Mouse (Mus musculus) brain, adult 2 months (tissue): ENCODE data around the gene Bcap31.
"Not testable (repeated sequence)": the region's sequence is repeated elsewhere in the genome, so short reads cannot be mapped to it uniquely, and the experiment has no call there.

Source experiments
- DNase-seq: peaks from one replicate; pipeline ENCODE4 v3.0.0; 2011; ENCODE audit warnings: low read depth, low spot score

The Bcap31 gene

DNA sequence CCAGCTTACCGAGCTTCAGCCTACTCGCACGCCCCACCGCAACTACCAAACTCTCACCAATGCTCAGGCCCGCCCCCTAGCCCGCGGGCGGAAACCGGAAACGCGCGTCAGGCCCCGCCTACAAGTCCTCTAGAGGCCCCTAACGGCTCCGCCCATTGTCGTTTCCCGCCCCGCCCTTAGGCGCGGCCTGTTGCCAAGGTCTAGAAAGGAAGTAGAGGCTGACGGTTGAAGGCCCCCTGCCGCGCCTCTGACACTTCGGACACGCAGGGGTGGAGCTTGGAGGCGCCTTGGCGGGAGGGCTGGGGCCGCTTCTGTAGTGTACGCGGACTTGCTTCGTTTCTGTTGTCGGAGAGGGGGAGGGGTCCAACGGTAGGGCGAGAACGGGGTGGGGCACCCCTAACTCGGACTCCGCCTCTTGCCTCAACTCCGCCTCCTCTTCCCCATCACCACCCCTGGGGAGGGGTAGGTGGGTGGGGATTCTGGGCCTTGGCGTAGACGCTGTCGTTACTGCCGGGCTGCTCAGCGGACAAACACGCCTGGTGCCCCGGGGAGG lies at the start of gene Bcap31, which contains the start of gene Abcd1:
Bcap31 (minus strand) TSS at position 67 of the 553 bp plus-strand sequence.
Abcd1 (plus strand) TSS at position 489 of the 553 bp plus-strand sequence.
- peak; percentile 95 for DNase-seq

DNA sequence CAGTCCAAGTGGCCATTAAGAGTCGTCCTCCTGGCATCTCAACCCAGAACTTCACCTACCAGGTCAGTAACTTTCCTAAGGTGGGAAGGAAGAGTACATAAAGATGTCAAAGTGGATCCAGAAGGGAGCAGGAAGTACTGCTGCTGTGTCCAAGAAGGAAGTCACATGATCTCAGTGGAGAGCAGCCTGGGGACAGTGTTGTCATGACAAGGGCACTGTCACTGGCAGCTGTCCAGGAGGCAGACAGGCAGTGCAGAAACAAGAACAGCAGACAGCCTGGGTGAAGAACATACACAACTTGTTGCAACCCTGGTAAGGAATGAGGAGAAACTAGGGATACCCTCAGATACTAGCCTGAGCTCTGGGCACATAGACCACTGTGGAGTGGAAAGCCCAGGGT lies 49.3 kb upstream of the Bcap31 start:
- peak; percentile 58 for DNase-seq

DNA sequence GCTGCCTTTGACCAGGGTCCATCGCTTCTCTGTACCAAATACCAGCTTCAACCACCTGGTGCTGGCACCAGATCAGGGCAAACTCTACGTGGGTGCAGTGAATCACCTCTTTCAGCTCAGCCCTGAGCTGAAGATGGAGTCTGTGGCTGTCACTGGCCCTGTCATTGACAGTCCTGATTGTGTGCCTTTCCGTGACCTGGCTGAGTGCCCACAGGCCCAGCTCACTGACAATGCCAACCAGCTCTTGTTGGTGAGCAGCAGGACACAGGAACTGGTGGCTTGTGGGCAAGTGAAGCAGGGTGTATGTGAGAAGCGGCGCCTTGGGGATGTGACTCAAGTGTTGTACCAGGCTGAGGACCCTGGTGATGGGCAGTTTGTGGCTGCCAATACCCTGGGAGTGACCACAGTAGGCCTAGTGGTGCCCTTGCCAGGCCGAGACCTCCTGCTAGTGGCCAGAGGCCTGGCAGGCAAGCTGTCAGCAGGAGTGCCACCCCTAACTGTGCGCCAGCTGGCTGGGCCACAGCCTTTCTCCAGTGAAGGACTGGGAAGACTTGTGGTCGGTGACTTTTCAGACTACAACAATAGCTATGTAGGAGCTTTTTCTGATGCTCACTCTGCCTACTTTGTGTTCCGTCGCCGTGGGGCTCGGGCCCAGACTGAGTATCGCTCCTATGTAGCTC lies 42.8 kb upstream of the Bcap31 start:
- peak; percentile 84 for DNase-seq

DNA sequence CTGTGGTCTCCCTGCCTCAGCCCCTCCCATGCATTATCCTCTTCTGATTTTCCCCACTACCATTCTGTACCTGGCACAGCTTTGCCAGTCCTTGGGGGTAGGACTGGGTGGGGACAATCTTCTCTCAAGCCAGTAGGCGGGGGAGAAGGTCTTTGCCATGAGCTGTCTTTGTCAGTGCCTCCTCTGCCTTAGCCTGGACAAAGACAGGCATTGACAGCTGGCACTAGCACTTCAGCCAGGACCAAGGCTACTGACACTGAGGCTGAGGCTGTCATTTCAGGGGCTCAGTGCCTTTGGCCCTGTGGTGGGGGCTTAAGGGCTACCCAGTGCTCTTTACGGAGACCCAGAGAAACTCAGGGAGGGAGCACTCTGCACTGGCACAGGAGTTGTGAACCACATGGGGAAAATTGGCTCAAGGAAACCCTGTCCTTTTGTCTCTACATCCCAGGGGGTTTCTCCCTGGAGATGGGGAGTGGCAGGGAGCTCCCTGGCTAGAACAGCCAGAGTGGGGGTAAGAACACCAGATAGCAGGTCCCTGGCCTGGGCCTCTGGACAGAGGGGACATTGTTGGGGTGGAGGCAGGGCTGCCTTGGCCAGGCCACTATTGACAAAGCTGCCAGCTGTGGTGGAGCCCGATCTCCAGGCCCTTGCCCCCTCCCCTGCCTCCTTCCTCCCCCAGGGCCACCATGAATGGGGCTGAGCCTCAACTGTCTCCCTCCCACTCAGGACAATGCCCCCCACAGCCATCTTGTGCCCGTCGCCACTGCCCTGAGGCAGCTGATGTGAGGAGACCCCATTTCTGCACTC lies 40.6 kb upstream of the Bcap31 start, which contains the start of gene Plxnb3:
Plxnb3 (plus strand) TSS at position 757 of the 807 bp plus-strand sequence.
- peak; percentile 85 for DNase-seq

DNA sequence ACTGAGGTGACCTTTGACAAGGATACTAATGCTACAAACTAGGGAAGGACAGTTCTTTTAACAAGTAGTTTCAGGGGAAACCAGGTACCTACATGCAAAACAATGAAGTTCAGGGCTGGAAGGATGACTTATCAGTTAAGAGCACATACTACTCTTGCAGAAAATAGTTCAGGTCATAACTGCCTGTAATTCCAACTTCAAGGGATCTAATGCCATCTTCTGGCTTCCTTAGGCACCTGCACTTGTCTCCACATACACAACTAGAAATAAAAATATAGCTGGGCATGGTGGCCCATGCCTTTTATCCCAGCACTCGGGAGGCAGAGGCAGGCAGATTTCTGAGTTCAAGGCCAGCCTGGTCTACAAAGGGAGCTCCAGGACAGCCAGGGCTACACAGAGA lies 33.0 kb upstream of the Bcap31 start:
- DNase-seq: no peak

DNA sequence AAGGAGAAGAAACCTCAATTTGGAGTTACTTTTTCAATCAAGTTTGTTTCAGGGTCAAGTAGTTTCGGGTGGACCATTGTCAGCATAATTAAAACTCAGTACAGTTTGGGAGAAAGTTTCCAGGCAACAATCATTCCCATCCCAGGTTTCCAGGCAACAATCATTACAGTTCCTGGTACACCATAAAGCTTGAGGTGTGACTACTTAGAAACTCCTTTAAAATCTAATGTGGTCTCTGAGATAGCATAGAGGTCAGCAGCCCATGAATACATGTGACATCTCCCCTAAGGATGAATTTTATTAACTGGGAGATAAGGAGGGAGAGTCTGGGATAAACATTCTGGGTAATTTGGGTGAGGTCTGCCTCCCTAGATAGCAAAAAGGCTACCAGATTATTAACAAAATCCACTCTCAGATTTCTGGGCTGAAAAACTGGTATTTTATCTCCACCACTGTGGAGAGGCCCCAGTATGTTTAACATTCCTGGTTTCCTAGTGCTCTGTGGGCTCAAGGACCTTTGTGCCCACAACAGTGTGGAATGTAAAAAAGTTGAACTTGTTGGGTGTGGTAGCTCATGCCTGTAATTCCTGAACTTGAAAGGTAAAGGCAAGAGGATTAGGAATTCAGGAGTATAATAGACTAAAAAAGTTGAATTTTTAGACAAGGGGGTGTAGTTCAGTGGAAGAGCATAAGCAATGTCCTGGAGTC lies 29.0 kb upstream of the Bcap31 start:
- DNase-seq: no peak

DNA sequence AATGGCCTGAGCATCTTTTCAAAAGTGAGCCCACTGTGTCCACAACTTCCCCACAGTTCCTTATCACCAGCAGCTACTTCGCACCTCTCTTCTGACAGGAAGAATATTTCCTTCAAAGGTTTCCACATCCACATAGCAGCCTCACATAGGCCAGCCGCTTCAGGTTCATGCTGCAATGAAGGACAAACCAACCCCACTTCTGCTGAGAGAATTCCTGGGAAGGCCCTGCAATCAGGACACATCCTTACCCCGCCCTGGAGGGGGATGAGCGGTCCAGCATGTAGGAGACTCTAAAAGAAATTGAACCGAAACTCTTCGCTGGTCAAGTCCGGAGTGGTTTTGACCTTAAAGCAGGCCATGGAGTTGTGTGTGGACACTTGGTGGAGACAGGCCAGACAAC lies 23.9 kb upstream of the Bcap31 start:
- not testable (repeated sequence) for DNase-seq

DNA sequence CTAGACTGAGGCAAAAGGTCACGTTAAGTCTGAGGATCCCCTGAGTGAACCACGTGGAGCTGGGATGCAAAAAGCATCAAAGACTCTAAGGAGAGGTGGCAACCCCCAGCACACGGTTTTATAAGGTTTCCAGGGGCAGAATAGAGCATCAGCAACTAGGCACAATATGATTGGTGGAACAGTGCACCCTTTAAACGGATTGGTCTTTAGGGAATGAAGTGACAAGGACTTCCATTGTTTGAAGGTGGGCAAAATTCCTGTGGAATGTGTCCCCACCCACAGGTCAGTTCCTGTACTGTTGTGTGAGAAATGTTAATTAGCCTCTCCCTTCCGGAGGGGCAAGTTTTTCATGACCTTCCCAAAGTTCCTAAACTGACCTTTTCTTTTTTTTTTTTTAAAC lies 23.2 kb upstream of the Bcap31 start:
- DNase-seq: no peak

DNA sequence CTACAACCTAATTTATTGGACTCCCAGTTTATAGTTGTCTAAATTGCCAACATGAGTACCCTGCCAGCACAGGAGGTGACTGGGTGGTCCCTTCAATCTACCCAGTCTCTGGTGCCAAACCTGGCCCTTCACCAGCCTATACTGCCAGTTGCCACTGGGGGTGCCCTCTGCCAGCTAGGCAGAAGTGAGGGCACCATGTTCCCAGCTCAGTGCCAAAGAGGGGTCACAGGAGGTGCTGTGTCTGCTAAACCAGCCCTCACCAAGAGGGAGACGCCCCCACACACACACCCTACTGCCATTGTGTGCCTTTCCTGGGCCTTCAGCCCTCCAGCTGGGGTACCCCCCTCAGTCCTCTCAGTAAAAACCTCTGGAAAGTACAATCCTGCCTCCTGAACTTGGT lies 22.2 kb upstream of the Bcap31 start:
- no peak for DNase-seq

DNA sequence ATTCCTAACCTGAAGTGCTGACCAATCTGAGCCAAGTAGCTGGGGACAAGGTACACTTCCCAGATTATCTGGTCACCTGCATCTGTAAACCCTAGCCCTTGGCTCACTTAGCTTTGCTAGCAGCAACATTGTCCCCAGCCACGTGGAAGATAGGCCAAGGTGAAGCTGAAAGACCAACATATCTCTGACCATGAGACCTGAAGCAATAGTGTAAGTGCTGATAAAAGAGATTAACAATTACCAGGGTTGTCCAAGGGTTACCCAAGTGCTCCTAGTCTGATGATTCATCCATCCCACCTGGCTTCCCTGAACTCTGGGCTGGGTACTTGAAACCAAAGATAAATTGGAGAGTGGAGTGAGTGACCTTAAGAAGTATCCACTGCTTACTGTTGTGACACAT lies 14.9 kb upstream of the Bcap31 start:
- DNase-seq: no peak

DNA sequence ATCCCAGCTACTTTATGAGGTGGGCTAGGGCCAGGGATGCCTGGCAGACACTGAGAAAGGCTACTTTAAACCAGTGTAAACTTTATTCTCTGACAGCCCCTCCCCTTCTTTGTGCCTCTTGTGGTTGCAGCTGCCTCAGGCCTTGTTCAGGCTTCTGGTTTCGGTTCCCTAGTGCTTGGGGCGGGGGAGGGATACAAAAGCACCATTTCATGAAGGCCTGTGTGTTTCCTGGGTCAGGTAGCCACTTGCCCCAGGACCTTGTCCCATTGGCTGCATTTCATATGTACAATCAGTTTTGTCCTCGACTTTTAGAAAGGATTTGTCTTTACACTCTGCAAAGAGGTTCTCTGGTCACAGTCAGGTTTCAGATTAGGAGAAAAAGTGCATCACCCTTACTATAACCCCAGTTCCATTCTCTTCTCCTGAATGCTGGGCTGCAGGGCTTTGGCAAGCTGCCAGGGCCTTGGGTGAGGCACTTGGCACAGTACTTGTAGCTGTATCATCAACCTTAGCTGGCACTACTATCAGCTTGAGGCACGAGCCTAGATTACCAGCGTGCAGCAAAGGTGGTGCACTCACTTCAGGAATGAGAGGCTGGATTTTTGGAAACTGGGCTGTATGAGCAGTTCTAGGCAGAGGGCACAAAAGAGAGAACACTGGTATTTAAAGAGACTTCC lies 2.8 kb upstream of the Bcap31 start:
- DNase-seq: peak; percentile 36

DNA sequence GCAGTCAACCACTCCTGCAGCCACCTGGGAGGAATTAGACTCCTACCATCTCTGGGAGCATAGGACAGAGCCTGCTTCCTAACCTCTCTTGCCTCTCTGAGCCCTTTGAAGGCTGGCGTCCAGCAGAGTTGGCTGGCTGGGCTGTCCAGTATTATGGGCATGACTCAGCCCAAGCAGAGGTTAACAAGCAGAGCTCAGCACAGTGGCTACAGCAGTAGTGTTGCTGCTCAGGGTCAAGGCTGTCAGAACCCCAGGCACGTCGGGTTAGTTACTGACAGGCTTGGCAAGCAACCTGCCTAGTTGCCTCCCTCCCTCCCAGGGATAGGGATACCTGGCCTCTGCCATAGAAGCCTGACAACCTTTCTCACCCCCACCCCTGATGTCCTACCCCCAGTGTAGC lies 2.3 kb upstream of the Bcap31 start:
- peak; percentile 7 for DNase-seq

DNA sequence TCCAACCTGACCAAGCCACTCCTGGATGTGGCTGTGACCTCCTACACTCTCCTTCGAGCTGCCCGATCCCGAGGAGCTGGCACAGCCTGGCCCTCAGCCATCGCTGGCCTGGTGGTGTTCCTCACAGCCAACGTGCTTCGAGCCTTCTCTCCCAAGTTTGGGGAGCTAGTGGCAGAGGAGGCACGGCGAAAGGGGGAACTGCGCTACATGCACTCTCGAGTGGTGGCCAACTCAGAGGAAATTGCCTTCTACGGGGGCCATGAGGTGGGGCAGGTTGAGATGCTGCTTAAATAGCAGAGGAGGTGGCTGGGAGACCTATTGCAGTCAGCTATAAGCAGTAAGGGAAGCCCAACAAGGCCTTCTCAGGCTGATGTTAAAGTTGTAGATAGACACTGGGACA lies 1.7 kb upstream of the Bcap31 start:
- DNase-seq: peak; percentile 10

DNA sequence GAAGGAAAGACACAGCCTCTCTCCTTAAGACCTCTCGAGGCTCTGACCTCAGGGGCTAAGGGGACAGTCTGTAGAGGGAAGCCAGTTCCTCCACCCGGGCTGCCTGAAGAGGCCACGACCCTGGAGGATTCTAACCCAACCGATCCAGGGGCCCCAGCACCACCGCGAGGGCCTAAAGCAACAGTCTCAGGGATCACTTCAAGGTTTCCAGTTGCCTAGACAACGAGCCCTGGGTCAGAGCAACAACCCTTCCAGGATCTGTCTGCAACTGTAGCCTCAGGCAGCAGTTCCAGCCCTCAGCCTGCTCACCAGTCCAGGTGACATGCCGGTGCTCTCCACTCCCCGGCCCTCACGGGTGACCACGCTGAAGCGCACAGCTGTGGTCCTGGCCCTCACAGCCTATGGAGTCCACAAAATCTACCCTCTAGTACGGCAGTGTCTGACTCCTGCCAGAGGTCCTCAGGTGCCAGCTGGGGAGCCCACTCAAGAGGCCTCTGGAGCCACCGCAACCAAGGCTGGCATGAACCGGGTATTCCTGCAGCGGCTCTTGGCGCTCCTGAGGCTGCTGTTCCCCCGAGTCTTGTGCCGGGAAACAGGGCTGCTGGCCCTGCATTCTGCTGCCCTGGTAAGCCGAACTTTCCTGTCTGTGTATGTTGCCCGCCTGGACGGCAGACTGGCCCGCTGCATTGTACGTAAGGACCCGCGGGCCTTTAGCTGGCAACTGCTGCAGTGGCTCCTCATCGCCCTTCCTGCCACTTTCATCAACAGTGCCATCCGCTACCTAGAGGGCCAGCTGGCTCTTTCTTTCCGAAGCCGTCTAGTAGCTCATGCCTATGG lies 952 bp upstream of the Bcap31 start:
- peak; percentile 31 for DNase-seq

DNA sequence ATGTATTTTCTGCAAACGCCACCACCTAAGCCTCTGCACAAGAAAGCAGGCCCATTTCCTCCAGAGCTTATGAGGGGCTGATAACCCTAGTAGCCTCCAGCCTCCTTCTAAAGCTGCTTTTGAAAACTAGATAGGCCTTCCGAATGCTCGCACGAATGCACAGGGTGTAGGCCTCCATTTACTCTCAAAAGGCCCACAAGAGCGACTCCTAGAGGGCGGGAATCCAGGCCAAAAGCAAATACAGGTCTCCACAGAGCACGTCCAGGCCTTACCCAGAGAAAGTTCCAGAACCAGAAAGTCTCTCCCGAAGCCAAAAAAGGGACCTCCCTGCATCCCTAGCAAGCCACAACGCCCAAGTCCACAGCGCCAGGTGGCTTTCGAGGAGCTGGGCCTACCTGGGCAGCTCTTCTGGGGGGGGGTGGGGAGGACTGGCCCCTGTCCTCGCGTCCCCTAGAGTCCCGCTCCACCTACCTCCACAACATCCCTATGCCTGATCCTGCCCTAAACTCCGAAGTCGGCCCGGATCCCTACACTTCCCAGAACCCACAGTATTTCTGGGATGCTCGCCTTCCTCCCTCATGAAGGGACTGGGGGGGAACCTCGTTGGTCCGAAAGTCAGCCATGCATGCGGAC lies 383 bp downstream of the Bcap31 start:
- peak; percentile 65 for DNase-seq

DNA sequence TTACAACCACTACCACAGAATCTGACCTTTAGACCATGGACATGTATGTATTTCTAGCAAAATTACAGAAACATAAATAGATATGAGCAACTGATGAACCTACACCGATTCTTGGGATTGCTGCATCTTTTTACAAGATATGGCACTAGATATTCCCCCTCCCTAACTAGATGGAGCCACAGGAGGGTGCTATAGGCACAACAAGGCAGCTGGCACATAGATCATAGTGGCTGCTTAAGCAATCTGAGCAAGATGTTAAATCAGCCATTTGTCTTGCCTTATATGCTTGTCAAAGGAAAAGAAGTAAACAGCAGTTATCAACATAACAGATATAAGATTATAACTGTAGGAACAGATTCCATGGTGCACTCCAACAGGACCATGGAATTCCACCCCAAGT lies 15.5 kb downstream of the Bcap31 start:
- DNase-seq: peak; percentile 53

DNA sequence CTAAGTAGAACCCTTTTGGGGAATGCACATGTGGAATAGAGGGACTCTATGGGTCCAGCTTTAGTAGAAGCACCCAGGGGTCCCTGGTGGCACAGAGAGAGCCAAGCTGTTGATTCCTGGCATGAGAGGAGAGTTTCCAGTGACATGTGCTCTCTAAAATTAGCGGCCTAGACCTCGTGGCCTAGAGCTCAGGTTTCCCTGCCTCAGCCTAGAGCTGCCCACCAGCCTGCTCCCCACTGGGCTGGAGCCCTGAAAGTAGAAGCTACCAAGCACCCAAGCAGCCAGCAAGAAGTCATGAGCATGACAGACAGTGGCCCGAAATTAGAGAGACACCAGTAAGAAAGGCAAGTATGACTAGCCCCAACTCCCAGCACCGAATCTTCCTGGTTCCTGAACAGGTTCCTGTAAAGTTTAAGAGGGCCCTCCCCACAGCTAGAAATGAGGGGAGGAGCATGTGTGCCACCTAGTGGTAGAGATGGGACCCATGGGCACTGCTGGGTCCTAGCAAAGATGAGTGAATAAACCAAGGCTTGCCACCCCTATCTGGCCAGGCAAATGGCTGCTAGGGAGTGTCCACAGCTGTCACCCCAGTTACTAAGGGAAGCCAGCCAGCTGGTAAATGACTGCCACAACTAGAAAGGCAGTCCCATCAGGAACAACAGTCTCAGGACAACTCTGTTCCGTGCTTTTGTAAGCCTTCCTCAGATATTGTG lies 24.9 kb downstream of the Bcap31 start:
- peak; percentile 77 for DNase-seq

DNA sequence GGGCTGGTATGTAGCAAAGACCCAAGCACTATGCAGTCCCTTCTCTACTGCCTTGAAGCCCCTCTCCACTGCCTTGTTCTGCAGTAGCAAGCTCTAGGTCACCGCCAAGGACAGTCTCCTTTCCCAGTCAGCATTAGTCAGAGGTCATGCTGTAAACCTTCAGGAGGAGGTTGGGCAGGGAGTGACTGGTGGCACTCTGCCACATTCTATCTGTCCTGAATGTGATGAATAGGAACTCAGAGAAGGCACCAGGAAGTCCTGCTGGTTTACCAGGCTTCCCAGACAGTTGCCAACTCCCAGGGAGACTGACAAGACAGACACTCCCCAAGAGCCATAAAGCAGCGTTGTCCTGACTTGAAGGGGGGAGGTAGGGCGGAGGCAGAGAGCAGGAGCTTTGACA lies 30.3 kb downstream of the Bcap31 start:
- DNase-seq: peak; percentile 66

DNA sequence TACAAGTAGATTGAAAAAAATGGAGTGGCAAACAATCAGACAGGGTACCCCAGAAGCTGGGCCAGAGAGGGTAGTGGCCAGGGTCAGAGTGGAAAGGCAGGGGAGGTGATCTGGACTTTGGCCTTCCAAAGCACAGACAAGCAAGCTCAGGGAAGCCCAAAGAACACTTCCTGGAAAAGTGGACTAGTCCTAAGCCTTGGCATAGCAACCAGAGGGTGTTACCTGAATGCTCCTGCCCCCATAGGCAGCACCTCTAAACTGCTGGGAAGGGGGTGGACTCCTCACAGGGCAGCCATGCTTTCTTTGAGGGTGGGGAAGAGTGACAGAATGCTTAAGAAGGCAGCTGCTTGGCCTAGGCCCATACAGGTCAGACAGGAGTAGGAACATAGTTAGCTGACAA lies 31.0 kb downstream of the Bcap31 start:
- no peak for DNase-seq
